Mouse (Mus musculus): ENCODE measurements at regions not wholly inside any gene's neighbourhood (a gene's known extent, or its start where the extent isn't known, plus 50 kb on each side); places are given as distances from the start of the nearest gene placed in this dataset.
A peak's percentile ranks its signal among the peaks of the same experiment; 100 is the strongest.

- TF ChIP-seq GATA4 (IDR thresholded peaks at IDR 0.05; ENCODE audit: insufficient replicate concordance, low read length), result no peak
Observed at GRCm38 (mm10) chr5:146684429-146684828, 99.4 kb upstream of the Gpr12 start.

GRCm38 (mm10) chr5:146683554-146683953 is 98.5 kb upstream of the Gpr12 start:
- no peak for TF ChIP-seq GATA4 (IDR thresholded peaks at IDR 0.05; ENCODE audit: insufficient replicate concordance, low read length)

GRCm38 (mm10) chr5:146682893-146683292 is 97.9 kb upstream of the Gpr12 start:
- peak; percentile 74; the same call in 1 of the 2 replicates for TF ChIP-seq GATA4 (IDR thresholded peaks at IDR 0.05; ENCODE audit: insufficient replicate concordance, low read length)

GRCm38 (mm10) chr5:146681512-146681911 is 96.5 kb upstream of the Gpr12 start:
- no peak for TF ChIP-seq GATA4 (IDR thresholded peaks at IDR 0.05; ENCODE audit: insufficient replicate concordance, low read length)

- TF ChIP-seq GATA4 (IDR thresholded peaks at IDR 0.05; ENCODE audit: insufficient replicate concordance, low read length), result no peak
Observed at GRCm38 (mm10) chr5:146679198-146679681, 94.2 kb upstream of the Gpr12 start.

GRCm38 (mm10) chr5:146678775-146679170 is 93.7 kb upstream of the Gpr12 start:
- TF ChIP-seq GATA4 (IDR thresholded peaks at IDR 0.05; ENCODE audit: insufficient replicate concordance, low read length), result no peak

GRCm38 (mm10) chr5:146678049-146678774 is 93.2 kb upstream of the Gpr12 start:
- no peak for TF ChIP-seq GATA4 (IDR thresholded peaks at IDR 0.05; ENCODE audit: insufficient replicate concordance, low read length)

- no peak for TF ChIP-seq GATA4 (IDR thresholded peaks at IDR 0.05; ENCODE audit: insufficient replicate concordance, low read length)
Observed at GRCm38 (mm10) chr5:146677151-146677515, 92.1 kb upstream of the Gpr12 start.

GRCm38 (mm10) chr5:146676470-146677150 is 91.6 kb upstream of the Gpr12 start:
- TF ChIP-seq GATA4 (IDR thresholded peaks at IDR 0.05; ENCODE audit: insufficient replicate concordance, low read length), result no peak

GRCm38 (mm10) chr5:146675887-146676277 is 90.8 kb upstream of the Gpr12 start:
- no peak for TF ChIP-seq GATA4 (IDR thresholded peaks at IDR 0.05; ENCODE audit: insufficient replicate concordance, low read length)

GRCm38 (mm10) chr5:146675006-146675886 is 90.2 kb upstream of the Gpr12 start:
- TF ChIP-seq GATA4 (IDR thresholded peaks at IDR 0.05; ENCODE audit: insufficient replicate concordance, low read length), result no peak

GRCm38 (mm10) chr5:146661751-146662150 is 76.7 kb upstream of the Gpr12 start:
- no peak for TF ChIP-seq GATA4 (IDR thresholded peaks at IDR 0.05; ENCODE audit: insufficient replicate concordance, low read length)

- TF ChIP-seq GATA4 (IDR thresholded peaks at IDR 0.05; ENCODE audit: insufficient replicate concordance, low read length), result no peak
Observed at GRCm38 (mm10) chr5:146657228-146657627, 72.2 kb upstream of the Gpr12 start.

- no peak for TF ChIP-seq GATA4 (IDR thresholded peaks at IDR 0.05; ENCODE audit: insufficient replicate concordance, low read length)
Observed at GRCm38 (mm10) chr5:146655394-146655793, 70.4 kb upstream of the Gpr12 start.

GRCm38 (mm10) chr5:146653686-146654450 is 68.8 kb upstream of the Gpr12 start:
- TF ChIP-seq GATA4 (IDR thresholded peaks at IDR 0.05; ENCODE audit: insufficient replicate concordance, low read length), result no peak
